Mouse (Mus musculus): ENCODE measurements around the gene Gm12355.
"Not testable (repeated sequence)": the region's sequence is repeated elsewhere in the genome, so short reads cannot be mapped to it uniquely, and the experiment has no call there.

Gene Gm12355

GRCm38 (mm10) chr11:98625611-98626410 lies at the start of gene Gm12355, which contains the start of gene Gsdma3:
Gm12355 (minus strand) TSS chr11:98625661.
Gsdma3 (plus strand) TSS chr11:98626360.
- no peak for DNase-seq (ENCODE audit: low spot score in 2 of 2)

- peak; percentile 25 to 65 for DNase-seq (ENCODE audit: low spot score in 2 of 2)
Measured at GRCm38 (mm10) chr11:98673136-98673535, 47.7 kb upstream of the Gm12355 start.

DNA sequence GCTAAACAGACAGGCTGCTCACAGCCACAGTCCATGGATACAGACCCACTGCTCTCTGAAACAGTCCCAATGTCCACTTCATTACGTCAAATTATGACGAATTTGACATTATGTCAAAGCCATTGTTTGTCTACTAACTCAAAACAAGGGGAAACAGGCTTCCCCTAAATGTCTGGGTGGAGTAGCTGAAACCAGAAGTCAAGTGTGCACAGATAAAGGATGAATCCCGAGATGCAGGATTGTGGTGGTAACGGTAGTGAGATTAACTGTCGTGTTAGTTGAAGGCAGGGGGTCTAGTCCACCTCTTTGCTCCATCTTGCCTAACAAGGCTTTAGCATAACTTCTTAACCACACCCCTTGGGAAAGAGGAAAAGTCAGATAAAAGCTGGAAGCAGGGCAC lies 47.0 kb upstream of the Gm12355 start:
- DNase-seq (ENCODE audit: low spot score in 2 of 2): no peak

DNA sequence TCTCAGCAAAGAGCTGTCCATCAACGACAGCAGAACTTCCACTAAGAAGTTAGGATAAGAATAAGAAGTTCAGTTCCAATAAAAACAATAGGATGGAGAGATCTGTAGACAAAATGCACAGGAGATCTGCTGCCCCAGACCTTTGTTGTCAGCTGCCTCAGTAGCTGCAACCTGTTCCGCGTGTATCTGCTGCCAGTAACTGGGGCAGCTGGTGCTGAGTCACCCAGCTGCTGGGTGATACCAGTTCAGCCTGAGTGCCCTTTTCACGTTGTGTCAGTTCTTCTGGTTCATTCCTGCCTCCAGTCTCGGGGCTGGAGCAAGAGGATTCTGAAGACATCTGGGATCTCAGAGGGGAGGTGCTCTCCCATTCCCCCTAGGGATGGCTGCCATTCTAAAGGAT lies 46.4 kb upstream of the Gm12355 start:
- no peak for DNase-seq (ENCODE audit: low spot score in 2 of 2)

DNA sequence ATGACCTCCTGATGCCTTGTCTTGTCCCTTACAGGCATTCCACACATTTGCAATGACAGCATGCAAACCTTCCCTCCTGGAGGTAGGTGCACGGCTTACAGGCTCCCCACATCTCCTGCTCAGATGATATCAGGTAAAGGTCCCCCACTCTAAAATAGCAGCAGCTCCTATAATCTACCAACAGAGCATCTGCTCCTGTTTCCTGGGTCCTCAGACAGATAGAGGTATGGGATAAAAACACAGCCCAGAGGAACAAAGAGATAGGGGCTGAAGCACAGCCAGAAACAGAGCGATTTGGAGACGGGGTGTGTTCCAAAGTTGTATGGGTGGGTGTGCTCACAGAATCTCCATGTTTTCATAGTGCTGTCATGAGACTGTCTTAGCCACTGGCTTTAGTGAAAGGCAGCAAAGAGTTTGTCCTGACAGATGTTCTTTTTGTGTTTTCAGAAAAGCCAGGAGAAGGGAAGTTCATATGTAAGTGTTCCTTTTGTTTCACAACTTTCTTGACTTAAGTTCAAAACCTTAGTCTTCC lies 45.9 kb upstream of the Gm12355 start:
- DNase-seq (ENCODE audit: low spot score in 2 of 2): no peak

GRCm38 (mm10) chr11:98668984-98669383 lies 43.5 kb upstream of the Gm12355 start:
- DNase-seq (ENCODE audit: low spot score in 2 of 2): no peak

GRCm38 (mm10) chr11:98664091-98664490 lies 38.6 kb upstream of the Gm12355 start, which contains the start of gene Gsdma:
Gsdma (plus strand) TSS chr11:98664351.
- DNase-seq (ENCODE audit: low spot score in 2 of 2): no peak

- peak in 1 of 2 experiments; percentile 65 for DNase-seq (ENCODE audit: low spot score in 2 of 2)
Measured at GRCm38 (mm10) chr11:98660517-98660916, 35.1 kb upstream of the Gm12355 start.

- peak; percentile 35 to 66 for DNase-seq (ENCODE audit: low spot score in 2 of 2)
Measured at GRCm38 (mm10) chr11:98655076-98655475, 29.6 kb upstream of the Gm12355 start.

DNA sequence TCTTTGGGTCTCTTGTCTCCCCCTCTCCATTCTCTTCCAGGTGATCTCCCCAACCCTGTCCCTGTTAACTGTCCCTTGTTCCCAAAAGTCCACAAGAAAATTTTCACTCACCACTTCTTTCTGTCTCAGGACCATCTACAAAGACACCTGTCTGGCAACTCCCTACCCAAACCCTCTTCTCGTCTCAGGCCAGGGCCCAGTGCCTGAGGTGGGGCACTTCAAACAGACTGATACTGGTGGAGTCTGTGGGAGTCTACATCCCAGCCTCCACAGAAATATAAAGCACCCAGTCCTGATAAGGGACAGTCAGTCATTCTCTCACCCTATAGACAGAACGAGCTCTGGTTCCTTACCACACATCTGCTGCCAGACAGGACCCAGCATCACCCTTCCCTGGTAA lies 21.0 kb upstream of the Gm12355 start, which contains the start of gene Gsdma2:
Gsdma2 (plus strand) TSS at position 301 of the 400 bp plus-strand sequence.
- no peak for DNase-seq (ENCODE audit: low spot score in 2 of 2)

DNA sequence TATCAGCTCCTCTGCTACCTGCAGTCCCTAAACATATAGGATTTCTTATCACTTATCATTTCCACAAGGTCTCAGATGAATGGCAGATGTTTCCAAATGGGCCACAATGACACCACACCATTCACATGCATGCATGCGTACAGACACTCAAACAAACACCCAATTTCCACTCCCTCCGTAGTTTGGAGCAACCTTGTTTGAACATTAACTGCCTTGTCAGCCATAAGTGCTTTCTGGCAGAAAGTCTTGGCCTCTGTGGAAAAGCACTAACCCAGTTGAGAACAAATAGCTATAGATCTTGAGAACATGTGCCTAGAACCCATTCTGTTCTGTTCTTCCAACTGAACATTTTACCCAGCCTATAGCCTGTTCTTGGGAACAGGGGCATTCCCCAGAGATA lies 20.5 kb upstream of the Gm12355 start:
- no peak for DNase-seq (ENCODE audit: low spot score in 2 of 2)

DNA sequence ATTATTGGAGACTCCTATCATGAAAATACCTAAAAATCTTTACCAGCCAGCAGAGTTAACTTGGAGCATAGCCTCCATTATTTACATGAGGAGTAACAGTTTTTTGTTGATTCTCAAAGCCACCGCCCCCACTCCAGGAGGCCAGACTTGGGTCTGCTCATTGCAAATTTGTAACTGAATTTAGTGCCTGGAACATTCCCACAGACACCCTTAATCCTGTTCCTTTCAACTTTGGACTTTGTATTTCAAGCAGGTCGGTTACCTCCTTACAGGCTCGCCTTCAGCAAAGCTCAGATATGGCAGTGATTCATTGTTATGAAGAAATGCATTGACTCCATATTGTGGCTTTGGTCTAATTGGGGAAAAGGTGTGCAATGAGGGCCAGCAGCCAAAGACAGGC lies 19.3 kb upstream of the Gm12355 start:
- no peak for DNase-seq (ENCODE audit: low spot score in 2 of 2)

DNA sequence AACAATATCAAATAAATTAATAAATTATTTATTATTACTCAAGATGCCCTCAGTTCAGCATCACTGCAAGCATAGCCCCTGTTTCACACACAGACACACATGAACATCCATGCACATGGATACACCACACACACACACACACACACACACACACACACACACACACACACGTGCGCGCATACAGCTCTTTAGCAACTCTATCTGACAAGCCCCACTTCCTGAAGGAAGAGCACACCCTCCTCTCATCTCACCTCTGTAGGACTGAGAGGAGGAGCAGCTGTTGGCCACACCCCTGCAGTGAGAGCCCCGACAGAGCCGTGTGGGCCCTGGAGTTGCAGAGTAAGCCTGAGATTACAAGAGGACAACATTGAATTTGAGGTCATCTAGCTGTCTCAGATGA lies 14.6 kb upstream of the Gm12355 start:
- DNase-seq (ENCODE audit: low spot score in 2 of 2): no peak

GRCm38 (mm10) chr11:98637501-98637900 lies 12.0 kb upstream of the Gm12355 start:
- no peak for DNase-seq (ENCODE audit: low spot score in 2 of 2)

DNA sequence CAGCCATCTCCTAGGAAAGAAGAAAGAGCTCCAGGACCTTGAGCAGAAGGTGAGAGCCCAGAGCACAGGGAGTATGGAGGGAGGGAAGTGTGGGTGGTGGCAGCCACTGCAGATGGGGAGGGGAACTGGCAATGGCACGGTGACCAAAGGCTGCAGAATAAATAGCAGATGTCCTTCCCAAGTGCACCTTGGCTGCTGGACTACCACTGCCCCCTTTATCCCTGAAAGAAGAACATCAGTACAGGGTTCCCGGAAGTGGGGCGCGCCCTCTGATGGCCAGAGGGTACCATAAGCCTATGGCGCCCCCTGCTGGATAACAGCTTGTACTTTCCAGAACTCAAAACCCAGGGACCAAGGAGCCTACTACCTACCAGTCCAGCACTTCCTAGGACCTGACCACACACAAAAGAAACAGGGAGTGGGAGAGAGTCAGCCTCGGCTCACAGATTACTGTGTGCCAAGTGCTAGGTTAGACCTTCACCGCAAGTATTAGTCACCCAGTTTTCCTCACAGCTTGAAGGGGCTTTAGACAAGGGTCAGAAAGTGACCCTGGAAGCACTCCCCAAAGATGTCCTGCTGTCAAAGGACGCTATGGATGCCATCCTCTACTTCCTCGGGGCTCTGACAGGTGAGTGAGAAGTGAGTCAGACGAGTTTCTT lies 10.0 kb upstream of the Gm12355 start:
- DNase-seq (ENCODE audit: low spot score in 2 of 2): peak; percentile 7 to 55

GRCm38 (mm10) chr11:98630646-98631045 lies 5.2 kb upstream of the Gm12355 start:
- no peak for DNase-seq (ENCODE audit: low spot score in 2 of 2)

- DNase-seq (ENCODE audit: low spot score in 2 of 2): no peak
Measured at GRCm38 (mm10) chr11:98628706-98629105, 3.2 kb upstream of the Gm12355 start.

DNA sequence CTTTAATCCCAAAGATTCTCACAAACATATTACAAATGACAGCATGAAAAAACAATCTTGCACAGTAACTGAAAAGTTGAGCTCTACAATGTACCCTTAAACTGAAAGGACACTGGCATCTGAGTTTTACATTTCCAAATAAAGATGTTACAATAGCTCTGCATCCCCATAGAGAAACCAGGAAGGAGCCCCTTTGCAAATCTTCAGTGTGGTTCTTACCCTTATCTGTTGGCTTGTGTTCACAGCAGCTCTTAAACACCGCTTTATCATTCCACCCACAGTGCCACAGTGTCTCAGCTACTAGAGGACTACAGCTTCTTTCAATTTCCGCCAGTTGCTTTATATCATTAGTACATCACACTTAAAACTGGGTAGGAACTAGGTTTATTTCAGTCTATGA lies 1.1 kb downstream of the Gm12355 start:
- DNase-seq (ENCODE audit: low spot score in 2 of 2): not testable (repeated sequence)

- DNase-seq (ENCODE audit: low spot score in 2 of 2): not testable (repeated sequence)
Measured at GRCm38 (mm10) chr11:98623981-98624380, 1.5 kb downstream of the Gm12355 start.

DNA sequence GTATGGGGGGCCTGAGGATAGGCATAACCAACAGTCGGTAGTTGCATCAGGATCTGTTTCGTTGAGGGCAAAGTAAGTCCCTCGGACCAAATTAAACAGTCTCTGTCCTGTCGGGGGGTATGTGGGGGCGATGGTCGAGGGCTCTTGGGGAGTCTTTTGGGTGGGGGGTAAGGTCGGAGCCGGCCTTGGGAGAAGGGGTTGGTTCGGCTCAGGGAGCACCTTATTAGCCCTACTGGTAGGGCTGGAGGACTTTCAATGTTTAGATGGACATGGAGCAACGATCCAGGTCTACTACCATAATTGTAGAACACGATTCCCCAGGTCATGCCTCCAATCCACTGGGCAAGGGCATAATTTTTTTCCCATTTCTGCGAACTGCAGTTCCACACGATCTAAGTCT lies 4.7 kb downstream of the Gm12355 start:
- DNase-seq (ENCODE audit: low spot score in 2 of 2): no peak

DNA sequence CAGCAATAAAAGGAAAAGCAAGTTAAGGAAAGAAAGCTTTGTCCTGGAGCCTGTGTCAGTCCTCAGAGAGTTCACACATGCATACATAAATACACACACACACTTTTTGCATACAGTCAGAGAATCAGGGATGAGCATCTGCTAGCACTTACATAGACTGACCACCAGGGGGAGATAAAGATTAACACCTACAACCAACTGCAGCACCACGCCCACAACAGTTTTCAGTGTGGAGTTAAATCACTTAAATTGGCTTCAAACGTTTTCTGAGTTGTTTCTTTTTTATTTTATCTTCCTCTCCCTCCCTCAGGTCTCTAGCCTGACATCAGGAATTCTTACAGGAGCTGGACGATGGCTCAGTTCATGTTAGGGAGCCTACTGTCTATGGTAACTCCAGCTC lies 18.7 kb downstream of the Gm12355 start:
- DNase-seq (ENCODE audit: low spot score in 2 of 2): peak in 1 of 2 experiments; percentile 66

DNA sequence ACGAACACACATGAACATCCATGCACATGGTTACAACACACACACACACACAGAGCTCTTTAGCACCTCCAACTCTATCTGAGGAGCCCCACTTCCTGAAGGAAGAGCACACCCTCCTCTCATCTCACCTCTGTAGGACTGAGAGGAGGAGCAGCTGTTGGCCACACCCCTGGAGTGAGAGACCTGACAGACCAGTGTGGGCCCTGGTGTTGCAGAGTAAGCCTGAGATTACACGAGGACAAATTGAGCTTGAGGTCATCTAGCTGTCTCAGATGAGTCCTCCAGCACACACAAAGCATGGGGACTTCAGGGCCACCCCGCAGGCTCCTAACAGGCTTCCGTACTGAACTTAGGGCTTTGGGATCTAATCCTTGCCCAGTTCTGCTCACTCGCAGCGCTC lies 20.6 kb downstream of the Gm12355 start:
- not testable (repeated sequence) for DNase-seq (ENCODE audit: low spot score in 2 of 2)

DNA sequence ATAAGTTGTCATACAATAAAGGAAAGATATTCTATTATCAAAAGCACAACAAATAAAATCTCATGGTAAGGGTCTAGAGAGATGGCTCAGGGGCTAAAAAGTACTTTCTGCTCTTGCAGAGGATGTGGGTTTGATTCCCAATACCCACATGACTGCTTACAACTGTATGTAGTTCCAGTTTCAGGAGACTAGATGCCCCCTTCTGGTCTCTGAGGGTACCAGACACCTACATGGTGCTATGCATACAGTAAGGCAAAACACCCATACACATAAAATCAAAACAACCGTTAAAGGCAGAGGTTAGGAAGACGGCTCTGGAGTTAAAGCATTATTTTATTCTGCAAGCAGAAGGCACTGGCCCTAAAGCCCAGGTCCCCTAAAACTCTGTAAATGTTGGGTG lies 21.5 kb downstream of the Gm12355 start:
- no peak for DNase-seq (ENCODE audit: low spot score in 2 of 2)
